Mouse (Mus musculus): ENCODE results near the gene Ttll3.

GRCm38 (mm10) chr6:113430846-113431245 is 41.8 kb downstream of the Ttll3 start:
- TF ChIP-seq SRF (IDR thresholded peaks at IDR 0.05; ENCODE audit: control insufficient read depth, insufficient read length, low read depth) (no peak), CEBPB (IDR thresholded peaks at IDR 0.05; ENCODE audit: insufficient read depth, poor library complexity, severe bottlenecking) (no peak), MYOD1 (IDR thresholded peaks at IDR 0.05; ENCODE audit: control insufficient read depth in 1 of 3, insufficient read length in 2 of 3, low read depth in 2 of 3) (no peak), POLR2A (IDR thresholded peaks at IDR 0.05; ENCODE audit: insufficient read length, low read depth) (no peak), E2F4 (IDR thresholded peaks at IDR 0.05; ENCODE audit: insufficient read depth) (no peak), USF1 (IDR thresholded peaks at IDR 0.05; ENCODE audit: low read depth) (no peak), TCF12 (IDR thresholded peaks at IDR 0.05; ENCODE audit: insufficient read depth, poor library complexity, severe bottlenecking) (no peak), REST (IDR thresholded peaks at IDR 0.05; ENCODE audit: insufficient read depth, insufficient read length) (no peak), MAX (IDR thresholded peaks at IDR 0.05; ENCODE audit: low read depth) (no peak), POLR2AphosphoS2 (IDR thresholded peaks at IDR 0.05; ENCODE audit: insufficient read length, low read depth) (no peak), MYOG (IDR thresholded peaks at IDR 0.05; ENCODE audit: control insufficient read depth in 1 of 3, insufficient read depth in 1 of 3, insufficient read length in 2 of 3, low read depth in 2 of 3) (no peak)

Measured in myocyte (in vitro differentiated cells).